Mouse (Mus musculus): ENCODE results near the gene Glcci1.

- TF ChIP-seq ZNF384 (IDR thresholded peaks at IDR 0.05; ENCODE audit: low read depth, low read length) (no peak), HCFC1 (IDR thresholded peaks at IDR 0.05; ENCODE audit: borderline replicate concordance, insufficient read depth, low read length) (no peak), CHD2 (IDR thresholded peaks at IDR 0.05; ENCODE audit: low read depth, low read length) (no peak)
These were observed 35.9 kb upstream of the Glcci1 start for GRCm38 (mm10) chr6:8473498-8473897.
